Mouse (Mus musculus) frontal cortex, adult 2 months (tissue): ENCODE results near the gene Heyl. TPM values are rescaled to one million over a fixed set of nuclear protein-coding genes. Genes with fewer than 3 reads are reported as not detected.
A peak's percentile ranks its signal among the peaks of the same experiment; 100 is the strongest.
"Not testable (repeated sequence)": the region's sequence is repeated elsewhere in the genome, so short reads cannot be mapped to it uniquely, and the experiment has no call there.

Experiments
- DNase-seq, 2 experiments: peaks; one replicate each; pipeline ENCODE4 v3.0.0; 2022; ENCODE audit warnings: low spot score in 1 of 2; ENCODE audit errors: extremely low spot score in 1 of 2
- polyA plus RNA-seq: library from polyadenylated mRNA; depleted of rRNA; stranded (reverse); fragments of >200 nt; gene quantifications from 2 replicates; pipeline ENCODE4 v1.2.3, GENCODE M21; 2012; rRNA removed

Heyl gene
- polyA plus RNA-seq, 1 experiment: 7.1 TPM

DNA sequence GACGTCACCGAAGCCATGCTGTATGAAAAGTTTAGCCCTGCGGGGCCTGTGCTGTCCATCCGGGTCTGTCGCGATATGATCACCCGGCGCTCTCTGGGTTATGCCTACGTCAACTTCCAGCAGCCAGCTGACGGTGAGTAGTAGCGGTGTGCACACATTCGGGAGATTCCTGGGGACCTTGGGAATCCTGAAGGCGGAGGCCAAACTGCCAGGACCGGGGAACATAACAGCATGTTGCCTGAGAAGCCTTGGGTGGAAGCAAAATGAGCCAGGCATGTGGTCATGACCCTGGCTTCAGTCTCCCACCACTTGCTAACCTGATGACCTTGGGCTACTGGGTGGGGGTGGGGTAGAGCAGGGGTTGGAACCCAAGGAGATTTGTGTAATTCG is 50.3 kb downstream of the Heyl start:
- DNase-seq: peak in 1 of 2 experiments; percentile 25

DNA sequence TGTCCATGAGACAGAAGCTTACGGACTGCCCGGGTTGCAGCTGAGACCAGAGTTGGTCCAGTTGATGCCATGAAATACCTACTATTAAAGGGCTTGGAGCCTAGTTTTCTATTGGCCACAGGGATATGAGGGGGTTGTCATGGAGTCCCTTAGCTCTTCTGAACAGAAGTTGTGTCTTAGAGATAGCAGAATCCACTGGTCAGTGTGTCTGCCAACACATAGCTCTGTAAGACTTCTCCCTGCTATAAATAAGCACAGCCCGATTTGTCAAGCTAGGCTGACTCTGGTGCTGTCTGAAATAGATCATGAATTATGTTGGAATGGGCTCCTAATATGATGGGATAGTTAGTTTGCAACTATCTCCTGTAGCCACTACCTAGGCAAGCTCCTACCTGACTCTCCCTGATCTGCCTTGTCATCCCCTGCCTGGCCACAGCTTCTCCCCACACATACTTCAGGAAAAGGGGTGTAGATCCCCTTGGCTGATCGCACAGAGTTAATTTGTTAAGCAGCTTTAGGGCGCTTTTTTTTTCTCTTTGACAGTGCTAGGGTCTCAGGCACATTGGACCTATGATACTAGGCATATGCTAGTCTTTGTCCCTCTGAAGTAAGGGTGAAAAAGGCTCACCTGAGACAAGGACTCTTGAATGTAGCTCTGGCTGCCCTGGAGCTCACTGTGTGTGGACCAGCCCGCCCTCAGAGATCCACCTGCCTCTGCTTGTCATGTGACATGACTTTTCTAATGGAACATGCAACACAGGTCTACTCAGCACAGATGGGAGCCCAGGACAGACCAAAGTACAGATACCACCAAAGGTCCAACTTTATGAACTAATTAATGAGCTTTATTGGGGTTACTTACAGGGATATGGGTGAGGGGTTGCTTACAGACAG is 51.6 kb downstream of the Heyl start:
- DNase-seq: no peak

DNA sequence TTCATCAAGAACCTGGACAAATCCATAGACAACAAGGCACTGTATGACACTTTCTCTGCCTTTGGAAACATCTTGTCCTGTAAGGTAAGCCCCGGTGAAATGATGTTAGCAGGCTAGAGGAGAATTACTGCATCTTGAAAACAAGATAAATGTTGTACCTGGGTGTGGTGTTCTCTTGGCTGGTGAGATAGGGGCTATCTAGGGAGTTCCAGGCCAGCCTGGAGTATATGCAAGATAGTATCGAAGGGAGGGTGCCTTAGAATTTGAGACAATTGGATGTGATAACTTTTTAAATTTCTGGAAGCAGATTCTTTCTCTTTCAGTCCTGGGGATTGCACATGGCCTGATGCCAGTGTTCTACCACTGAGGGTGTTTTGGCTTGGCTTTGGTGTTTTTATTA is 53.4 kb downstream of the Heyl start:
- no peak for DNase-seq

DNA sequence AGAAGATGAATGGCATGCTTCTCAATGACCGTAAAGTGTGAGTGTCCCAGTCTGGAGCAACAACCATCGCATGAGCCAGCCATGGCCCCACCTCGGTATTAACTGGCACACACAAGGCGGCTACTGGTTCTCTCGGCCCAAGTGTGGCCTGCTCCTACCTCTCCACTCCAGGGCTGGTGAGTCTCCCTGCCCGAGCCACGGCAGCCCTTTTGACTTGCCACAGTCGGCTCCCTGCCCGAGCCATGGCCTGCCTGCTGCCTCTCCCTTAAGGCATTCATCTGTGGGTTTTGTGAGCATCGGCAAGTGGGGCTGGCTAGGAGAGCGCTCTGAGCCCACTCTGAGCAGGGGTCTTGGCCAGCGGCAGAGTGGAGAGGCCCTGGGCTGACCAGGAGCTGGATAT is 55.7 kb downstream of the Heyl start:
- DNase-seq: no peak

DNA sequence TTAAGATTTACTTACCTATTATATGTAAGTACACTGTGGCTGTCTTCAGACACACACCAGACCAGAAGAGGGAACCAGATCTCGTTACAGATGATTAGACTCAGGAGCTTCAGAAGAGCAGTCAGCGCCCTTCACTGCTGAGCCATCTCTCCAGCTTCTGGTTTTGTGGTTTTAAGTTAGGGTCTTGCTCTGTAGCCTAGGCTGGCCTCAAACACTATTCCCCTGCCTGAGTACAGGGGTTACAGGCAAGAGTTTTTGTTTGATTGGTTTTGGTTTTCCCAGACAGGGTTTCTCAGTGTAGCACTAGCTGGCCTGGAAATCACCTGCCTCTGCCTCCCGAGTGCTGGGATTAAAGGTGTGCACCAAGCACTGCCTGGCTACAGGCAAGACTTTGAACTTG is 59.0 kb downstream of the Heyl start:
- DNase-seq: no peak

GRCm38 (mm10) chr4:123292989-123293388 is 59.6 kb downstream of the Heyl start:
- DNase-seq: no peak

DNA sequence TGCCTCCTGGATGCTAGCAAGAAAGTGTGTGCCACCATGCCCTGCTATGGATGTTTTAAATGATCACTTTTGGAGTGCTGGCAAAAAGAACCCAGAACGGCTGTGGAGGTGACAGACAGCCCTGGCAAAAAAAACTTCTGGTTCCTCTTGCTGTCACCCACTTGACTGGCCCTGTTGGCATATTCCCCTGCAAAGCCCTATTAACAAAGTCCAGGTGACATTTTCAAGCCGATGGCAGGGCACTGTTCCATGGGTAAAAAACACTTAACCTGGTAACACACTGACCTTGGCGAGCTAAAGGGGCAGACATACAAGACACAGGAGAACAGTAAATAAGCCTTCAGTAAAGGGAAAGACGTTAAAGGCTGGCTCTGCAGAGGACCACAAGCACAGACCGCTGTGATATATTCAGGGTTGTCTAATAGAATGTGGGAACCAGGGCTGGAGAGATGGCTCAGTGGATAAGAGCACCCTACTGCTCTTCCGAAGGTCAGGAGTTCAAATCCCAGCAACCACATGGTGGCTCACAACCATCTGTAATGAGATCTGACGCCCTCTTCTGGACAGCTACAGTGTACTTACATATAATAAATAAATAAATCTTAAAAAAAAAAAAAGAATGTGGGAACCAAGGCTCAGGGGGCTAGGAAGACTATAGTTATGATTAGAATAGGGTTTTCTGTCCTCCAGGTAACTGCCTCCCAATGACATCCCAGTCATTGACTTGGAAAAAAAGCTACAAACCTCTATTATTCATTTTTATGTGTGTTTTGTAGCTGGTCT is 60.5 kb downstream of the Heyl start:
- DNase-seq: no peak

- not testable (repeated sequence) for DNase-seq
These were observed 61.7 kb downstream of the Heyl start for GRCm38 (mm10) chr4:123295026-123295425.

GRCm38 (mm10) chr4:123295516-123296147 is 62.3 kb downstream of the Heyl start:
- DNase-seq: no peak

DNA sequence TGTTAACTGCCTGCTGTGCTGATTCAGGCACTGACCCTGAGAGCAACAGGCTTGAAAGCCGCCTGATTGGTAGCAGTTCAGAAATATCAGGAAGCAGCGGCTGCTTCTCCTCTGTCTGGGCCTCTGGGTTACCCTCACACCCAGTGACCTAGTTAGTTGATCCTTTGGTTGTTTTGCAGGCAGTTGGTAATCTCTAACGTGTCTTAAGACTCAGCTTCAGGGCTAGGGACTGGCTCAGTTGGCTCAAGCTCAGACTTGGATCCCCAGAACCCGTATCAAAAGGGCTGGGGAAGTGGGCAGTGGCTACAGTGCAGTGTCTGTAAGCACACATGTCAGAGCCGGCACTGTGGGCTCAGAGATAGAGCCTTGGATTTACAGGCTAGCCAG is 62.8 kb downstream of the Heyl start:
- DNase-seq: no peak

DNA sequence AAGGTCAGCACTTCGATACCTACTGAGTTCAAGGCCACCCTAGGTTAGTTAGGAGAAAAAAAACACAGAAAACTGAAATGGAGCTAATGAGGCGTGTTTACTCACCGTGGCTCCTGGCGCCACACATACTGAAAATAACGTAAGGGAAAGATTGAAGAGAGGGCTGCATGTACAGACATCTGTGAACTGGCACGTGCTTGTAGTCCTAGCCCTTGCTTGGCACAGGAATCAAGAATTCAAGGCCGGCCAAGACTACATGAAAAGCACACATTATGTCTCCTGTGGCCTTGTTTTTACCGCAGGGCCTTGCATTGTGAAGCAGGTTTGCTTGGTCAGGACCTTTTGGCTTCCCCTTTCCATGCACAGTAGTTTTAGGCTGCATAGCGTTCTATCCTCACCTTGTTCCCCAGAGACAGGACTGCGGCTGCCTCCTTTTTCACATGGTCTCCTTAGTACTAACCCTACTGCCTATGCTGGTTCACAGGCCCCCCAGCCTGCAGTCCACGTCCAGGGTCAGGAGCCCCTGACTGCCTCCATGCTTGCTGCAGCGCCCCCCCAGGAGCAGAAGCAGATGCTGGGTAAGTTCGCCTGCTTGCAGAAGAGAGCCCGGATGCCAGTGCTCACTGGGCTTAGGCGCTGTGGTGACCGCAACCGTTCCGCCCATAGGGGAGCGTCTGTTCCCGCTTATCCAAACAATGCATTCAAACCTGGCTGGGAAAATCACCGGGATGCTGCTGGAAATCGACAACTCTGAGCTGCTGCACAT is 64.0 kb downstream of the Heyl start:
- no peak for DNase-seq

DNA sequence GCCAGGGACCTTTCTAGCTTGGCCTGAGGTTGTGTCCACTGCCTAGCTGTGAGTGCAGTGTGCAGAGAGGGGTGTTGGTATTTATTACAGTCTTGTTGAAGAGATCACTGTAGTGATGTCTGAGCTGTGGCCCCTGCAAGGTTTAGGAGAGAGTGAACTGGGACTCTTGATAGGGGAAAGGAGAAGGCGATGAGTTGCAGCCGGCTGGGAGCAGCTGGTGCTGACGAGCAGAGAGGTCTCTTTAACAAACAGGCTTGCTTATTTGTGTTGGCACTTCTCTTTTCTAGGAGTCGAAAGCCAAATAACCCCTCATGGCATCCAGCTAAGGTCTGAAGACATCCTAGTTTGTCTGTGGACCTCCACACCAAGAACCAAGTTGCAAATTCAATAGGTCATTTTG is 64.9 kb downstream of the Heyl start:
- DNase-seq: no peak

DNA sequence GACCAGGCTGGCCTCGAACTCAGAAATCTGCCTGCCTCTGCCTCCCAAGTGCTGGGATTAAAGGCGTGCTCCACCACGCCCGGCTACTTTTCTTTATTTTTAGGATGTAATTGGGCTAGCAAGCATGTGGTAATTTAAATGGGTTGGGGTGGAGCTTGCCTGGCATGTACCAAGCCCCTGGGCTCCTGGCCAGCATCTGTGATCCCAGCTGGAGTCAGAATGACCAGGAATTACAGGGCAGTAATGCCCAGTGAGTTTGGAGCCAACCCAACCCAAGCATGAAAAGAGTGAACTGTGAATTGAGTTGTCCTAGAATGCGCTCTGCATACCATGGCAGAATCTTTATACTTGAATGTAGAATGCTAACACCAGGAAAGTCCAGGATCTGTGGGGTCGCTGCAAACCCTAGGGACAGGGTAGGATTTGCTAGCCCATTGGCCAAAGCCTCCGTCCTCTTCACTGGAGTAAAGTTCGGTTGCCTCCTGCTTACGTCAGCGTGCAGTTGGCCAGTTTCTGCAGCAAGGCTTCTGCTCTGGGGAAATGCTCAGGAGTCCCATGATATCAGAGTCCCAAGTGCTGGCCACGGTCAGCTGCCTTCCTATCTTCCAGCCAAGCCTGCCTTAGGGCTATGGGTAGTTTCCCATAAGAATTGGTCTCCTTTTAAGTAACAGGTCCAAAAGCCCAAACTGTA is 65.8 kb downstream of the Heyl start:
- no peak for DNase-seq

Other genes with a start within 250 kb of the Heyl start
- gene Mycl, start 237.9 kb upstream of the Heyl start, polyA plus RNA-seq: 10.0 and 12.0 TPM in 2 replicates
- gene Trit1, start 217.0 kb upstream of the Heyl start, polyA plus RNA-seq: 17.7 and 18.2 TPM in 2 replicates
- 0.36 TPM in 2 replicates for gene Bmp8b, start 128.4 kb upstream of the Heyl start, polyA plus RNA-seq
- gene Oxct2b, start 117.3 kb upstream of the Heyl start, polyA plus RNA-seq: 0.15 and 0.22 TPM in 2 replicates
- gene Ppie, start 93.6 kb upstream of the Heyl start, polyA plus RNA-seq: 21.9 and 22.7 TPM in 2 replicates
- gene Hpcal4, start 50.3 kb upstream of the Heyl start, polyA plus RNA-seq: 523 and 615 TPM in 2 replicates
- gene Nt5c1a, start 32.1 kb upstream of the Heyl start, polyA plus RNA-seq: 3.2 and 3.8 TPM in 2 replicates
- gene Pabpc4, start 28.8 kb downstream of the Heyl start, polyA plus RNA-seq: 39.4 and 40.2 TPM in 2 replicates
- 0.06 TPM in 1 of 2 replicates, not detected in the other for gene Oxct2a, start 90.1 kb downstream of the Heyl start, polyA plus RNA-seq
- 0.14 and 0.17 TPM in 2 replicates for gene Bmp8a, start 109.7 kb downstream of the Heyl start, polyA plus RNA-seq